Mouse (Mus musculus): ENCODE measurements at regions not wholly inside any gene's neighbourhood (a gene's known extent, or its start where the extent isn't known, plus 50 kb on each side); places are given as distances from the start of the nearest gene placed in this dataset.

DNA sequence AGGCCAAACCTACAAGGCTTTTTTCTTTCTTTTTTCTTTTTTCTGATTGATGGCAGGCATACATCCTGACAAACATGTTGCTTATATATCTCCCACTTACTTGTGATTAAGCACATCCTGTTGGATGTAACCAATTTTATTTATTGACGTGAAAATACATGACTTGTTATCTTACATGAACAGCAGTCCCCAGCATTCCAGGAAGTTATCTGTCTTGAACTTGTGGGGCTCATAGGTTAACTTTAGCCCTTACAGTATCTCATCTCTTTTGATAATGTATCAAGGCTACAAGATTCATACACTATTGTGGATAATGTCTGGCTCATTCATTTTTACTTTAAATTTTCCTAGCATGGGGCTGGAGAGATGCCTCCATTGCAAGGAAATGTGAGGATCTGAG lies 852.0 kb upstream of the Agtr1b start:
- no peak for DNase-seq

DNA sequence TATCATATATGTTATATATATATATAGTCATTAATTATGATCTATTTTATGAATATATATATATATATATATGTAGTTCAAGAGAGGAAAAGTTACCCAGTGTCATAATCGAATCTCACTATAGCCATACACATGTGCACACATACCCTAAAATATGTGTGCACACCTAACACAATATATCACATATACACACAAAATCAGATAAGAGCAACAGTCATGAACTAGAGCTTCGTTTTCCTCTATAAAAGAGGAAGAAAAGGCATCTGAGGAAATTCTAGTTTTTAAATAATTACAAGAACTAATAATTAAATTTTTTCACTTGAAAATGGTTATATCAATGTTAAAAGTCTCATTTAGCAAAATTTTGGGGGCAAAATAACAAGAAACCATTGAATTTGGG lies 835.3 kb upstream of the Tbl1xr1 start:
- no peak for DNase-seq

DNA sequence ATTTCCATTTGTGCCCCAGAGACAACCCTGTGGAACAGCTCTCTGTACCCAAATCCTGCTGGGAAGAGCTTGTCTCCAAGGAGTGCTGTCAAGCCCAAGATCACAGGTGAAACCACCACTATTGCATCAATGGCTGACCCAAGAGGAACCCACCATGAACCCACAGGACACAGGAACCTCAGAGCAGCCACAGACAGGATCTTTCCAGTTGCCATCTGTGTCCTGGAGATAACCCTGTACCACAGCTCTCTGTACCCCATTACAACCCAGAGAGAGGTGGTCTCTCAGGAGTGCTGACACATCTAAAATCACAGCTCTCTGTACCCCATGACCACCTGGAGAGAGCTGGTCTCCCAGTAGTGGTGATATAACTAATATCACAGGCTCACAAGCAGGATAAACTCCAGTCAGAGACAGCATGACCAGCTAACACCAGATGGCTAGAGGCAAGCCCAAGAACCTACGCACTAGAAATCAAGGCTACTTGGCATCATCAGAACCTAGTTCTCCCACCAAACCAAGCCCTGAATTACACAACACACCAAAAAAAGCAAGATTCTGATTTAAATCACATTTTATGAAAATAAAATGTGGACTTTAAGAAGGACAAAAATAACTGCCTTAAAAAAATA lies 820.2 kb upstream of the Tbl1xr1 start:
- no peak for DNase-seq

DNA sequence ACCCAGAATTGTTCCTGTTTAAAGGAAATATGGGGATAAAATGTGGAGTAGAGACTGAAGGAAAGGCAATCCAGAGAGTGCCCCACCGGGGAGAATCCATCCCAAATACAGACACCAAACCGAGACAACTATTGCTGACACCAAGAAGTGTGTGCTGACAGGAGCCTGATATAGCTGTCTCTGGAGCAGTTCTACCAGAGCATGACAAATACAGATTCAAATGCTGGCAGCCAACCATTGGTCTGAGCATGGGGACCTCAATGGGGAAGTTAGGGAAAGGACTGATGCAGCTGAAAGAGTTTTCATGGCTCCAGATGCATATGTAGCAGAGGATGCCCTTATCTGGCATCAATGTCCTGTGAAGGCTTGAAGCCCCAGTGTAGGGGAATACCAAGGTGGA lies 813.1 kb upstream of the Tbl1xr1 start:
- DNase-seq, result no peak

DNA sequence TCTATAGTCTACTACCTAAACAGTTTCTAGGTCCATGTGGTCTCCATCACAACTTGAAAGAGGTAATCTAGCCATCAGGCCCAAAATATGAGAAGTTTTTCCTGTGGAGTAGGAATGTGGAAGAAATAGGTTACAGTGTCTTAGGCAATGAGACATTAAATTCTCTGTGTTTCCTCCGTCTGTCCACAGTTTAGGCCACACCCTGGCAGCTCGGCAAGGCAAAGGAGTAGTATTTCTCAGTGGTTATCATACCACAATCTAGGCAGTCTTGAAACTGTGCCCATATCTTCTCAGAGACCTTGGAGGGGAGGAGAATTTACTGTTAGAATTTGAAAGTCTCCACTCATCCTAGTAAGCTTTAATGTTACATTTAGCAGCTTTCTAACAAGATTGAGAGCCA lies 811.0 kb upstream of the Tbl1xr1 start:
- DNase-seq, result no peak

DNA sequence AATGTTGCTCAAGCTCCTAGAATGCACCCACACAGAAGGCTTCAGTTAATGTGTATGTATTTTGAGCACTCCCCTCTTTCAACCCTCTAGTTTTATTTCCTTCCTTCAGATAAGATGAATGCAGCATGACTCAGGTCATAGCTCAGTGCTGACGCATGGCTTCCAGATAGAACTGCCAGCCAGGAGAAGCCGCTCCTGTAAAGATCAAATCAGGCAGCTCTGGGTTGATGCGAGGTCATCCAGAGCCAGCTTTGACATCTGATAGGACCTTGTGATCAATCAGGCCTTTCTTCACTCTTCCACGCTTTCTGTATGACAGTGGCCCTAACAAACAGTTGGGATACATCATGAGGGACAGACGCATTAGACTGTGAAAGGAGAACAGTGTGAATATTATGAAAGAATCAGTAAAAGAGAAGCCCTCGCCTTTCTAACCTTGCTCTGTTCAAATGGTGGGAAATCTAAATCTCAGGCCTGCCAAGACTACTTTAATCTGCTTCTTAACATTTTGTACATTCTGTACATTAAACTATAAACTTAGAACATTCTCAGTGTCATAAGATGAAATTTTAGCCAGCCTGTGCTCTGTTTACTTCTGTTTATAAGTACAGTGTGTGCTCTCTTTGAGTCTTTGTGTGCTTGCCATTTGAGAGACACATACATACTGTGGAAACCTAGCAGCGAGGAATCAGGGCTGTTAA lies 807.9 kb upstream of the Tbl1xr1 start:
- no peak for DNase-seq

DNA sequence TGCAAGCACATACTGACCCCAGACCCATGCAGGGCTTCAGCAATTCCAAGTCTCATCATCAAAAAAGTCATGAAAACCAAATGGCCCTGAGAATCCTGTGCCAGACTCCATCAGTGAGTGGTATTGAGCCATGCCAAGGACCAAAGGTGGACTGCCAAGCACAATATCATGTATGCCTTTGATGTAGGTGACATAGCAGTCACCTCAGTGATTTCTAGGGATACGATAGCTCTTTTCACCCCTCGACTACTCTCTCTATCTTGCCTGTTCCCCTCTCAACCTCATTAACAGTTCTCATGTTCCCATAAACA lies 807.4 kb upstream of the Tbl1xr1 start:
- no peak for DNase-seq

DNA sequence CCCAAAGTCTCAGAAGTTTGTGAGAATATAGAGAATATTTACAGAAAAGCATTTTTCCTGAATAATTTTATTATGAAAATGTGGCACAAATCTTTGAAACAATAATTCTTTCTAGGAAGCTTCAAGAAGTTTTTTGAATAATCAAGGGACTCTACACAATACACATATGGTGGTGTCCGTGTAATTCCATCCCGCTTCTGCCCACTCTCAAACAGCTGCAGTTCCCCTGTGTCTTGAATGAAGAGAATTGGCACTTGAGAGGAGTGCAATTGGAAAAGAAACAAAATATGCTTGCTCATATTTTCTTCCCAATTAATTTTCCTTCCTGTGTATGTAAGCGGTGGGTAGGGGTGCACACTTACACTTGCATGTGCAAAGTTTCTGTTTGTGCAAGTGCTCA lies 805.7 kb upstream of the Tbl1xr1 start:
- no peak for DNase-seq

DNA sequence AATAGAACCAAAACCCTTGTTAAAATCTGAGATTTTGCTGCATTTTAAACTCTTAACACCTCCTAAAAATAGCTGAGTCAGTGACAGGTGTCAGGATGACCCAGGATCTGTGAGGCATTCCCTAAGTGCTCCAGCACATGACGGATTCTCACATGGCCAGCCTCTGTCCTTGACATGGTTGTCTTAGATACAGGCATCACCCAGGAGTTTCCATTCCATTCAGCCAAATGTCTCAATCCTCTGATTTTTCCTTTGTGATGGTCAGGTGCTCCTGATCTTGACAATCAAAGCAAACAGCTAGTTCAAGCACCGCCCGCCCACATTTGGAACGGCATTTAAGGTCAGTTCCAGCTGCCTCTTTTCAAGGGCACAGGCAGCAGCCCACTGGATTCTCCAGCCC lies 804.2 kb upstream of the Tbl1xr1 start:
- no peak for DNase-seq

DNA sequence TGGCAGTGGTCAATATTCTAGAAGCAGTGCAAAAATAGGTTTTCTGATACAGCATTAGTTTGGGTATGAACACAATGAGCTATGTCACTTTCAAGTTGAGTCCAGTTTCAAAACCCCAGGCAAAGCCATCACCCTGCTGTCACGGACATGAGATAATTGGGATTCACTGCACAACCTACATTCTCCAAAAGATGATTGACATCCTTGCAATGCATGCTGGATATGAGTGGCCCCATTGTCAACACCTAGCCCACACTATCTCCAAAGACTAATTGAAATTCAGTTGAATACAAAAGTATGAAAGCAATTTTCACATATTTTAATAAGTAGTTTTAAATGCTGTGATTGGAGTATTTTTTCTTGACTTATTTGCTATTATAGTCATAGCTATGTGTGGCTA lies 783.7 kb upstream of the Tbl1xr1 start:
- DNase-seq, result no peak

DNA sequence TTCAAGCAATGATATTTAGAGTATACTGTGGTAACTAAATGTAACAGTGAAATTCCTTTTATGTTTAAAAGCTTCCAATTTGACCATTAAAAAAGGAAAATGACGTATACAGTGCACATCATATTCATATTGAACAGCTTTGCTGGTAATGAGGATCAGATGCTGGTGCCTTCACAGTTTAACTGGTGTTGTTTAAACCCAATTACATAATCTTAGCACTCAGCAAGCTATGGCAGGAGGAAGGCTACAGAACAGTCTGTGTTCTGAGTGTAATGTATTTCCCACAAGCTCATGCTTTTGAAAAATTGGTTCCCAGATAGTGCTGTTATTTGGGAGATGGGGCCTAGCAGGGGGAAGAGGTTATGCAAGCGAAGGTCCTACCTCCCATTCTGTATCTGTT lies 783.1 kb upstream of the Tbl1xr1 start:
- DNase-seq, result no peak

DNA sequence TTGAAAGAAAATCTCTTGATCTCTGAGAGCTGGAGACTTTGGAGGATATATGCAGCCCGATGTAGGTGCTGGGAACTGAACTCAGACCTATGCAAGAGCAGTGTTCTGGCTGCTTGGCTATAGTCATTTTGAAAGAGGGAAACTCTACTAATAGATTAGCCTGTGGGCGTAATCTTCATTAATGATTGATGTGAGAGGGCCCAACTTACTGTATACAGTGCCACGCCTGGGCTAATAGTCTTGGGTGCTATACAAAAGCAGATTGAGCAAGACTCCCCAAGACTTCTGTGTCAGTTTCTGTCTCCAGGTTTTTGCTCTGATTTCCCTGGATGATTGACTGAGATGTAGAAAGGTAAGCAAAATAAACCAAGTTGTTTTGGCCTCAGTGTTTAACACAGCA lies 781.7 kb upstream of the Tbl1xr1 start:
- no peak for DNase-seq

DNA sequence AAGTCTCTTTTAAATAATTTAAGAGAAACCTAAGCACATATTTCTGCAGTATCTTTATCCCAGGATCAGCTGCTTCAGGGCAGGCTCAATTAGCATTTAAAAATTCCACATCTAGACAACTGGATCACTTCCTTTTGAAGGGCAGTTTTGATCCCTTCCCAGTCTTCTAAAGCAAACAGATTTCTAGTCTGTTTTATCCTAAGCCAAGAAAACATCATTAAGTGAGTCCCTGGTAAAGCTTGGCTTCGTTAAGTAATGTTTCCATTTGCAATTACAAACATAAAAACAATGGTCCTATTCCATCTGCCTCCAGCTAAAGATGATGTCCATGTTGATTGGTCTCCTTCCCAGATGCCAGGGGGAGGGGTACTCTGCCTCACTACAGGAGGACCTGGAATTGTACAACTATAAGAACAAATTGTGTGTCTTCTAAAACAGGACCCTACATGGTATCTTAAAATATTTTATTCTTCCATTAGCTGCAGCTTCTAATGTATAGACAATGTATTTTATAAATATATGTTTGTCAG lies 779.8 kb upstream of the Tbl1xr1 start:
- no peak for DNase-seq

DNA sequence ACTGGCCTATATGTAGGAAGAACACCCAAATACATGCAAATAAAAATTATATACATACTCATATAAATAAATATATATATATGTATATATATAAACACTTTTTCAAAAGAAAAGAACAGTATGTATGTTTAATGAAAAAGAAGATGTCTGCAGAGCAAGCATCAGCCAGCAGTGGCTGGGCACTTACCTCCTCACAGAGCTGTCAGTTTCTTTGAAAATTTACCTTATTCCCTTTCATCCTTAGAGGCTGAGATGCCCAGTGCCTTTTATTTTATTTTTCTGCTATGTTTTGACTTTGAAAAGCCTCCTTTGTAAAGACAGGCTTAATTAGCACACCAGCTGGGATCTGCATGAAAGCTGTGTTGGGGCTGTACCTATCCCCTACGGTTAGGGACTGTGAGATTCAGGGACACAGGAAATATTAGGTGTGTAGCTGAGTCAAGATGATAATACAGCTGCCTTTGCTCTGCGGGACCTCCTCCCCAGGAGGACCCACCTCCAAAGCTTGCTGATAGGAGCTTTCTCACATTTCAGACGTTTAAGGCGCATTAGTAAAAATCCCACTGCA lies 751.0 kb upstream of the Tbl1xr1 start:
- no peak for DNase-seq

DNA sequence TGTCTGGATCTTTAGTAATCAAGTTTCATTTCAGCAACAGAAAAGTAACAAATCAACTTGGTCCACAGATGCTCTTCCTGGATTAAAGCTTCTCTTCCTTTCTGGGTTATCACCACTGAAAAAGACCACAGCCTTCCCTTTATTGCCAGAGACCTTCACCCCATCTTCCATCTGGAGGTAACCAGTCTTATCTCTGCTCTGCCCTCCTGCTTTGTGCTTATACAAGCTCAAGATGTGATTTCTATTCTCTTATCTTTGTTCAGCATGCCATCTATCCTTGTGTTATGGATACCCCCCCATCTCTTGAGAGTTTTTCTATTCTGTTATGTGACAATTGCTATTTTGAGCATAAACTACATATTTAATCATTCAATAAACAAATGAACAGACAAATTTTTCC lies 734.5 kb upstream of the Tbl1xr1 start:
- DNase-seq, result no peak

DNA sequence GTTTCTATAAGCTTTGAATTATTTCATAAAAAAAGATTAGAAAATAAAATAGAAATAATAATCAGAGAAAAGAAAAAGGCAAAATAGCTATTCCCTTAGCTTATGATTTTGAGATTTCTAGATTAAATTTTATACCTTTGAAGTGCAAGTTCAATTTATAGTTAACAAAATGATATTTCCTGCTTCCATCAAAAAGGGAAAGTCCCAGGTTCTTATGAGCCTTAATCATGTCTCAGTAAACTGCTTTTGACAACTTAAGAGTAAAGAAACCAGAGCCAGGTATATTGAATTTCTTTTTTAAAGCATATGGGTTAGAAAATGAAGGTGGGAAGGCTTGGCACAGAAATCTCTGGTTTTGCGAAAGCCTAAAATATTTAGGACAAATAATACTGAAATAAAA lies 733.4 kb upstream of the Tbl1xr1 start:
- DNase-seq, result no peak

DNA sequence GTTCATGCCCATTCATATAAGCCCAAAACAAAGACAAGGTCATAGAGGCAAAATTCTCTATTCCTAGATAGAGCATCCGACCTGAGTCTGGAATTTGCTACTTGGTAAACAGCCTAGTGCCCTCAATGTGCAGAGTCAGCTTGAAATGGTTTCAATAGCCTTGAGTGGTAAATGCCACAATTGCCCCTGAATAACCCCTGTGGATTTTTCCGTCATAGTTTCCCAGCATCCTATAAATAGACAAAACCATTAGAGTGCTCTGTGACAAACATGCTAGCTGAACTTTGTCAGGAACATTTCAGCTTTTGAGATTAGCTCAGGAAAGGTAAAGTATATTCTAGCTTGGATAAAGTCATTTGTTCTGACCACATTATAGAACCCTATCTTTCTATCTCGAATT lies 727.0 kb upstream of the Tbl1xr1 start:
- DNase-seq, result no peak

DNA sequence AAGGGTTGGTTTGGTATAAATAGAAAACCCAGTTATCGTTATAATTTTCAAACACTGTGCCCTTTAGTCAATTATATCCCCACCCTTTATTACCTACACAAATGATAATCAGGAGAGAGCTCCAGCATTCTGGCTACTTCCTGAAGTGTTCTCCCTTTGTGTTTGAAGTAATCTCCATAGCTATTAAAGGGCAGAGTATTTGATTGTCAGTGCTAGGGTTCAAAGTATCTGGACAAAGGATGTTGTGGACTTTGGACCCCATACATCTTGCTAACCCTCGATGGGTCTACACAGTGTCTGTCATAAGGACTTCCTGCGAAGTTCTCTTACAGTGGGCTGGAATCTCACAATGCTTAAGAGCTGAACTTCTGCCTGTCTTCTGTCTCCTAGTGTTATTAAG lies 720.3 kb upstream of the Tbl1xr1 start:
- DNase-seq, result no peak

DNA sequence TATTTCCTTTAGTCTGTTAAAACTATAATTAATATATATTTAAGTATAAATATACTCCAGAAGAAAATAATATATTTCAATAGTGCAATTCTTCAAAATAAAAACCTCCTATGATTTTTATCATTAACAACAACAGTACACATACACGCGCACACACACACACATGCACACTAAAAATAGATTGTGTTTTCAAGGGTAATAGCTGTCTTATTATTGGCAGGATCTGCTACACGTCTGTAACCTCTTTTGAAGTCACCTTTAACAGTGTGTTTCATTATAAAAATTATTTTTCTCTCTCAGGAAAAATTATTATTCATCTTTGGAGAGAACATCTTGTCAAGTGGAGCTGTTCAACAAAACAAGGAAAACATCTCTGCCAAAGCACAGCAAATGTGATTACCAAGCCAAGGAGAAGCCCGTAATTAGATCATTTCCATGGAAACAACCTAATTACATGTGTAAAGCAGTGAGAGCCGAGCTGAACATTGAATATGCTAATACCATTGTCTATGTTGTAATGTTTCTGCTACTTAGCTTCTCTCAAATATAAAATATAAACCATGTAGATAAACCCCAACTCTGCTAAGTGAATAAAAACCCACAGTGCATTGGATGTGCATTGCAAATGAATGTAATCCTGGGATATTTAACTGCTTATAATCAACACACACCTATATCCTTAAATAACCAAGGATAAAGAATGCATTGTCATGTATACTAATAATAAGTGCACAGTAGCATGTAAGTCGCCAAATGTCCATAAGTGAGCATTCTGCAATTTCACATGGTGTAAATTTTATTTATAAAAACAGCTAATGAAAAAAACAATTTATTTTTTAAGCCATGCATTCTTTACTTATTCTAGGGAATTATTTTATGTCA lies 719.4 kb upstream of the Tbl1xr1 start:
- DNase-seq, result no peak

DNA sequence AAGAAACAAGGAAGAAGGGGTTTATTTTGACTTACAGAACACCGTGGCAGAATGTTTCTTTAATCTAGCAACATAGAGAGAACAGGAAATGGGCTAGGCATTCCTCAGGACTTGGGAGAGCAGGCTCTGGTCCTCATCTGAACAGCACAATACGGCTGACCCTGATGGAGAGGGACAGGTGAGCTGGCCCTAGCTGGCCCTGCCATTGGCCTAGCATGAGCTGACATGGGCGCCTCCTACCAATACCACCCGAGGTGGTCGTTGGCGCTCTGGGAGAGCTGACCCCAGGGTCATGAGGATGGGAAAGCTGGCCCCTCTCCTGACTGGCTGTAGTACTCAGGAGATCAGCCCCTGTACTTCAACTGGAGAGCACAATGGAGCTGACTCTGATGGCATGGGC lies 718.4 kb upstream of the Tbl1xr1 start:
- no peak for DNase-seq

DNA sequence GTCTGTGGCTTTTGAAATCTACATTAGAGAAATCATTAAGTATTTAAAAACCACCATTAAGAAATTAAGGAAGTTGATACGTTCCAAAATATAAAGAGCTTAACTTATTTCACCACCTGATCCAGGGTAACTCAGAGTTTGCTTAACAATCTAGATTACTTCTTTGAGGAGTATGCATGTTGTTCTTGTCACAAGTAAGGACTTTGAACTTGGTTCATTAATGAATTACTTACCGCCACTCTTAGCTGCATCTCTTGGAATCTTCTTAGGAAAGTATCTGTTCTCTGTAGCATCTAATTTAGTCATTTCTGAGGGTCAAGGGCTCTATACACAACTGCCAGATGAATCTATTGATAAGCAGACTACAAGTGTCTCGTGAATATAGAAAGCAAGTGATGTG lies 715.4 kb upstream of the Tbl1xr1 start:
- no peak for DNase-seq

DNA sequence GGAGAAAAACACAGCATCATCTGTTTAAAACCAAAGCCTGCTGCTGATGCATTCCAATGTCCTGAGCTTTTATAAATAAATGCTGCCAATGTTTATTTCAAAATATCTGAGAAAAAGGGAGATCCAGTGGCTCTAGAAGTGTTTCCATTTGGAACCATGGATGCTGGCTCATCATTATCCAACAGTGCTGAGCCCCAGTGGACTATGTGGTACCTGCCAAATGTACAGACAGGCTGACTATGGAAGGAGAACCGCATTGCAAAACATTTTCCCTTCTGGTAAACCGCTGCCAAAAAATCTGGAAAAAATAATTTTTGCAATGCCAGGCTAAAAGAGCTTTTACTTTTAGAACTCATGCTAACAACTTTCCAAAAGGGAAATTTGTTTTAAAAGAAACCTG lies 696.6 kb upstream of the Tbl1xr1 start:
- no peak for DNase-seq

DNA sequence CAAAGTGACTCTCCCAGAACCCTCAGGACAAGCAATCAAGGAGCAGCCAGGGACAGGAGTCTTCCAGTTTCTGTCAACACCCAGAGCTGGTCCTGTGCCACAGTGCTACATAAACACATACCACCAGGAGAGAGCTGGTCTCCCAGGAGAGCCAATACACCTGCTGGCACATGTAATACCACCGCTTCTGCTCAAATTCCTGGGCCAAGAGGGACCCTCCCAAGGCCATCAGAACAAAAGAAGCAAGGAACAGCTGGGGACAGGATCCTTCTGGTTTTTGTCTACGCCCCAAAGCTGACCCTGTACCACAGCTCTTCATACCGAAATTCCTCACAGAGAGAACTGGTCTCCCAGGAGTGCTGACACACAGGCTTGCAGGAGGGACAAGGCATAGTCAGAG lies 695.4 kb upstream of the Tbl1xr1 start:
- DNase-seq, result no peak

DNA sequence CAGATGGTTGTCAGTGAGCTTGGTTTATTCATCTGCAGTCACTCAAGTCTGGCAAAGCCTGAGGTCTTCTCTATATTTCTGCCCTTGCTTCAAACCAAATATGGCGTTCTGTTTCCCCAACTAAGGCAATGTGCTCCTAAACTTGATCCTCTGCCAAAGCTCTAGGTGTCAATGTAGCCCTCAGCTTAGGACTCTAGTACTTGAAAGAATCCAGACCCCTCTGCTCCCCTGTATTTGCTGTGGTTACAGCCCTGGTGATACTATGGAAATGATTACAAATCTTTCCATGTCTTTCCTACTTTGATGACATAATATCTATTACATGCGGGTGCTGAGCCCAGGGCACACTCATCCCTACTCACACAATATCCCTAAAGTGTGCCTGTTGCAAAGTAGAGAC lies 672.9 kb upstream of the Tbl1xr1 start:
- no peak for DNase-seq
